Mouse (Mus musculus) lung, embryonic 15.5 days (tissue): ENCODE measurements around the gene Yrdc. TPM values are rescaled to one million over a fixed set of nuclear protein-coding genes. Genes with fewer than 3 reads are reported as not detected.

Source experiments
- ATAC-seq: fragments of 200-750 bp; cut with Nextera tagmentation; 2 replicates; pipeline ENCODE4 v1.8.0; 2017; ENCODE audit warnings: moderate number of reproducible peaks, borderline replicate concordance; ENCODE audit not compliant: low FRiP score, low TSS enrichment; ENCODE audit errors: extremely low read depth
- H3K27ac ChIP-seq: fragments of 300-500 bp; sonication (generic); 2 replicates; pipeline ENCODE4 v1.5.1; 2015; ENCODE audit warnings: moderate library complexity, mild to moderate bottlenecking, inconsistent platforms
- H3K27me3 ChIP-seq: fragments of 300-500 bp; sonication (generic); 2 replicates; pipeline ENCODE4 v1.6.1; 2015; ENCODE audit warnings: inconsistent platforms
- H3K36me3 ChIP-seq: fragments of 300-500 bp; sonication (generic); 2 replicates; pipeline ENCODE4 v1.6.1; 2015; ENCODE audit warnings: inconsistent platforms
- H3K4me1 ChIP-seq: fragments of 300-500 bp; sonication (generic); 2 replicates; pipeline ENCODE4 v1.6.1; 2015; ENCODE audit warnings: inconsistent platforms
- H3K4me2 ChIP-seq: fragments of 300-500 bp; sonication (generic); 2 replicates; pipeline ENCODE4 v1.6.1; 2015; ENCODE audit warnings: inconsistent platforms, mild to moderate bottlenecking, moderate library complexity
- H3K4me3 ChIP-seq: fragments of 300-500 bp; sonication (generic); 2 replicates; pipeline ENCODE4 v1.5.1; 2015; ENCODE audit warnings: mild to moderate bottlenecking, inconsistent platforms
- H3K9ac ChIP-seq: fragments of 300-500 bp; sonication (generic); 2 replicates; pipeline ENCODE4 v1.6.1; 2015; ENCODE audit warnings: inconsistent platforms
- H3K9me3 ChIP-seq: fragments of 300-500 bp; sonication (generic); 2 replicates; pipeline ENCODE4 v1.6.1; 2016; ENCODE audit warnings: inconsistent platforms
- WGBS: fragments of 180-500 bp; shearing (Covaris S2); methylation state at CpG from one replicate; pipeline ENCODE4 v1.1.7; 2015; 5-methylcytosine and 5-hydroxymethylcytosine counted together
- polyA plus RNA-seq: library from polyadenylated mRNA; unstranded; fragments of >200 nt; fragmentation: Nextera tagmentation; extraction: Ambion mirVana; gene quantifications from 2 replicates; pipeline ENCODE4 v1.2.1, GENCODE M21; 2015

The Yrdc gene
- polyA plus RNA-seq, 1 experiment from 2014 or later: 40.5 TPM

DNA sequence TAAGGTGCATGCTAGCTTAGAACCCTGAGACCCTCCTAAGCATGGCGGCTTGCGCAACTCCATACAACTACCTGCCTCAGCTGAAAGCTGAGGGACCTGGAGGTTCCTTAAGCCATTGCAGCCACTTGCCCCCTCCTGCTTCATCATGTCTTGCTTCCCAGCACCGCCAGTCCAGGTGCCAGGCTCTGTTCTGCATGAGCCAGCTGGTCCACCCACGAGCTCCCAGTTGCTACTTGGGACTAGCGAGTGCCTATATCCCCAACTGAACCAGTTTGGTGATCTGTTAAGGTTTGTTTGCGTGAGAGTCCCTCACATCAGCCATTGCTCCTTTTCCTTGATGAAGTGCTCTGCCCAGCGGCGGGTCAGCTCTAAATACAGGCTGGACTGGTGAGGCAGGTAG, 5.8 kb downstream of the Yrdc start:
- Histone ChIP-seq H3K27me3 (peaks cover 8% of the 10 kb centered on the region), H3K4me3 (no peak overlapping the region), H3K36me3 (peaks cover 15% of the 10 kb centered on the region; the same call in 1 of the 2 replicates), H3K4me1 (peaks cover 7% of the 10 kb centered on the region), H3K27ac (no peak overlapping the region), H3K4me2 (no peak overlapping the region), H3K9ac (no peak overlapping the region), H3K9me3 (no peaks in the 10 kb centered on the region)
- 89% methylated on average over 8 of the region's 8 CpGs for WGBS
- no peak for ATAC-seq

DNA sequence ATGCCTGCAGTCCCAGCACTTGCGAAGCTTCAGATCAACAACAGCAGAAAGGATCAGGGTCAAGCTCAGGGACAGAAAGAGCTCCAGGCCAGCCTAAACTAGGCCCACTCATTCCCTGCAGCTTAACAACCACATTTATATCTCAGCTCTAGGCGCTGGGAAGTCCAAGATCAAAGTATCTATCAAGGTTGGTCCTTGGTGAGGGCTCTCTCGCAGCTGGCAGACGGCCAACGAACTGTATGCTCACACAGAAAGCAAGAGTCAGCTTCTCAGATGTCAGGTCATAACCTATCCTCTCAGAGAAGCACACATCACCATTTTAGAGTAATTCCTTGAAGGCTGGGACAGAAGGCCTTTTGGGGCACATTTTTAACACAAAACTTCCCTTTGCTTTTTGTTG, 7.9 kb downstream of the Yrdc start:
- H3K4me1 ChIP-seq: no peaks in the 10 kb centered on the region
- 30% methylated on average over 5 of the region's 5 CpGs for WGBS
- no peak overlapping the region for H3K4me2 ChIP-seq
- no peak overlapping the region for H3K9ac ChIP-seq
- no peak overlapping the region for H3K4me3 ChIP-seq
- peaks cover 28% of the 10 kb centered on the region for H3K27me3 ChIP-seq
- no peak overlapping the region for H3K27ac ChIP-seq
- no peaks in the 10 kb centered on the region for H3K9me3 ChIP-seq
- no peak for ATAC-seq
- peaks cover 14% of the 10 kb centered on the region; the same call in 1 of the 2 replicates for H3K36me3 ChIP-seq

DNA sequence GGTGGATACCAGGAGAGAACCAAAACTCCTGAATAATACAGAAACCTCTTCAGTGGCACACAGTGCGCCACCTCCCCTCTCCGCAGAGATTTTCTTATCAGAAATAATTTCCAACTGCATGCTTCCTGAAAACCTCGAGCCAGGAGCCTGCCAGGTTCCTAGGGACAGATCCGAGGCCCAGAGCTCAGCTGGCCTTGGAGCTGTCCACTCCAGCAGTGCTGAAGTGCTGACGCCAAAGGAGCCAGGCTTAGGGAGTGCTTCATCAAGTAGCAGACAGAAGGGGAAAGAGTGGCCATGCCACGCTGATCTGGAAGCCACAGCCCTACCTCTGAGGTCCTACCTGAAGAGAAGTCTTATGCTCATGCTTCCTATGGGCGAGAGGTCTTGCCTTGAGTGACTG, 10.0 kb downstream of the Yrdc start:
- H3K9me3 ChIP-seq: no peaks in the 10 kb centered on the region
- H3K4me1 ChIP-seq: no peaks in the 10 kb centered on the region
- no peak overlapping the region for H3K4me3 ChIP-seq
- no peak overlapping the region for H3K4me2 ChIP-seq
- no peak overlapping the region for H3K9ac ChIP-seq
- 8% methylated on average over 7 of the region's 7 CpGs for WGBS
- H3K27ac ChIP-seq: no peak overlapping the region
- no peaks in the 10 kb centered on the region for H3K36me3 ChIP-seq
- H3K27me3 ChIP-seq: peaks cover 34% of the 10 kb centered on the region
- 0 out of 2 replicates have a peak, but pooled peaks have one; percentile 12 for ATAC-seq

DNA sequence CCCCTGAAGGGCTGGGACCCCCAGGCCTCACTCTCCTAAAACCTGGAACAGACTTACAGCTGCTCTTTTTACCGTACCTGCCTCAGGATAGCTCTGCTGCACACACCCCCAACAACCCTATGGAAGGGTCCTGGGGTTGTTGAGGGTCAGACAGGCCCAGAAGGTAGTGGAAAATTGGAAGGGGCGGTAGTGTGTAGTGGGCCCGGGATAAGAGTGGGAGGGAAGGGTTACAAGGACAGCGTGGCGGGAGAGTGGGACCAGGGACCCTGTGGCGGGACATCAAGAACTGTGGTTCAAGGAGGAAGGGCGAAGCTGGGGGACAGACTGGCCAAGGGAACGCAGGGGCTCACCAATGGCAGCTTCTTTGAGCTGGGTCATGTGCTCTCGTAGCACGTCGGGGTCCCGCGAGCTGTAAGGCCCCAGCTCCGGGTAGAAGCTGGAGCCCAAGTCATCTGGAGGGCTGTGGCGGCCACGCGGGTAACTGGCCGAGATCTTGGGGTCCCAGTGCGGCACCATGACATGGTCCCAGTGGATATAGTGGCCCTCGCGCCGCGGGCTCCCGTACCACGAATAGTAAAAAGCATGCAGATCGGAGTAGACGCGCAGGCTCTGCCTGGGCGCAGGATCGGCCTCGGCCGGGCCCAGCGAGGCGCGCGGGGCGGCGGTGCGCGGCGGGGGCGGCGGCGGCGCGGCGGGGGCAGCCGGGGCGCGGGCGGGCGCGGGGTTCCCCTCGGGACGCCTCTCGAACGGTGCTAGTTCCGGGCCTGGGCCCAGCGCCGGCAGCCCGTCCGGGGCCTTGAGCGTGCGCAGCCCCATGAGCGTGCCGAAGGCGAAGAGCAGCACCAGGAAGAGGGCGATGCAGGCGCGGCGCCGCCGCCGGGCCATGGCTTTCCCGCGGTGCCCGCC, 11.1 kb downstream of the Yrdc start, which contains the start of gene Maneal:
TSS of gene Maneal (minus strand) at position 889 of the 906 bp plus-strand sequence.
- ATAC-seq: peak; percentile 16; the same call in 1 of the 2 replicates
- no peak within 1 kb of the TSS for H3K27ac ChIP-seq
- no peaks in the 10 kb centered on the region for H3K9me3 ChIP-seq
- peak within 1 kb of the TSS; percentile 42 for H3K4me3 ChIP-seq
- H3K9ac ChIP-seq: no peak within 1 kb of the TSS
- WGBS: 5% methylated on average over 62 of the region's 77 CpGs
- peak within 1 kb of the TSS; percentile 70 for H3K4me2 ChIP-seq
- H3K27me3 ChIP-seq: peaks cover 34% of the 10 kb centered on the region
- no peaks in the 10 kb centered on the region for H3K4me1 ChIP-seq
- no peaks in the 10 kb centered on the region for H3K36me3 ChIP-seq

DNA sequence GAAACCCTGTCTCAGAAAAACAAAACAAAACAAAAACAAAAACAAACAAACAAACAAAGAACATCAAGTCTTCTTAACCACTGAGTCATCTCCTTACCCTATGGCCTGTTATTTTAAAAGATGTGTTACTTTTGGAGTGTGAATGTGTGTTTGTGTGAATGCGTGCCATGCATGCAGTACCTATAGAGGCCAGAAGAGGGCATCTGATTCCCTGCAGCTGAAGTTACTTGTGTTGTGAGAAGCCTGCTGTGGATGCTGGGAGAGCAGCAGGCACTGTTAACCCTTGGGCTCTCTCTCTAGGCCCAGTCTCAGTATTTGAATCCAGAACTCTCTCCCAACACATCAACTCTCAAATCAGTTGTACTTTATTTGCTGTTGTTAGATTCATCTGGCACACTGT, 22.2 kb downstream of the Yrdc start:
- WGBS: 83% methylated on average over 1 of the region's 1 CpGs
- Histone ChIP-seq H3K4me2 (no peak overlapping the region), H3K4me3 (no peak overlapping the region), H3K36me3 (no peaks in the 10 kb centered on the region), H3K27ac (no peak overlapping the region), H3K9me3 (no peaks in the 10 kb centered on the region), H3K9ac (no peak overlapping the region), H3K4me1 (no peaks in the 10 kb centered on the region), H3K27me3 (no peaks in the 10 kb centered on the region)
- ATAC-seq: no peak

DNA sequence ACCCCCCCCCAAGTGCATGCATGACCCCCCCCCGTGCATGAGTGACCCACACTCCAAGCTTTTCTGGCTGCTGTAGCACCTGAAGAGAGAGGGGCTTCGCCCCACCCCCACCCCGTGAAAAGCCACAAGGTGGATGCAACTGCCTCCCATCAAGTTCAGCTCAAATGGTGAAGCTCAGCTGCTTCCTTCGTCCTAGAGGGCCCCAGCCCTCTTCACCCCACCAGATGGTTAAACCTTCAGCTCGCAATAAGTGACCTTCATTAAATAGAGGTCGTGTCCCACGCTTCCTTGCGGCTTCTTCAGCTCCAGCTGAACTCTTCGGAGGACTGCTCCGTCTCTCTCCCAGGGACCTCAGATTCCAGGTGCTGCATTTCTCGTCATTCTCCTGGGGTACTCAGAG, 30.1 kb downstream of the Yrdc start, which contains the start of gene Epha10:
TSS of gene Epha10 (plus strand) at position 301 of the 400 bp plus-strand sequence.
- ATAC-seq: no peak
- WGBS: 9% methylated on average over 11 of the region's 11 CpGs
- no peaks in the 10 kb centered on the region for H3K9me3 ChIP-seq
- H3K9ac ChIP-seq: no peak within 1 kb of the TSS
- peak within 1 kb of the TSS; percentile 49 for H3K4me2 ChIP-seq
- H3K27ac ChIP-seq: no peak within 1 kb of the TSS
- peaks cover 62% of the 10 kb centered on the region for H3K27me3 ChIP-seq
- no peaks in the 10 kb centered on the region for H3K36me3 ChIP-seq
- H3K4me1 ChIP-seq: peaks cover 6% of the 10 kb centered on the region; the same call in 1 of the 2 replicates
- peak within 1 kb of the TSS; percentile 24 for H3K4me3 ChIP-seq

DNA sequence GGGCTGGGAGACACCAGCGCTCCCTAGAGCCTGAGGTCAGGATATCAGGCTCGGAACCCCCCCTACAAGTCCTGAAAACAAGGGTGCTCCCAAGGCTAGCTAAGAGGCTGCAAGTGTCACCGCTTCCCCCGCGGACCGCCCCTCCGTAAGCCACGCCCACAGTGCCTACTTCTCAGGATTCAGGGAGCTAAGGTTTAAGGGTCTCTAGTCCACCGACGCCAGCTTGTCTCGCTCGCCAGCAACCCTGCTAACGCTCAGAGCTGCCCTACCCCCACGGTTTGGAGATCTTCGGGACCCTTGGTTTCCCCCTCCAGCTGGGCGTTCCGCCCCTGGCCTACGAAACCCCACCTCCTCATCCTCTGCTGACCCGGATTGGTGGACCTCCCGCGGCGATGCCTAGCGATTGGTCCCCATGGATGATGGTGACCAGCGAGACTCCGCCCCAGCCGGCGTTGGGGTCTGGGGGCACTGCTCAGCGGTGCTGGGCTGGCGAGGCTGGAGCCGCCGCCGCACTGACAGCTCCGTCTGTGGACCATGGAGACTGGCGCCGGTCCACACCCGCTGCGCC, 30.9 kb downstream of the Yrdc start:
- Histone ChIP-seq H3K36me3 (no peaks in the 10 kb centered on the region), H3K27ac (no peak overlapping the region), H3K27me3 (peaks cover 70% of the 10 kb centered on the region), H3K9me3 (no peaks in the 10 kb centered on the region), H3K4me2 (peak overlapping the region; percentile 49), H3K4me1 (peaks cover 6% of the 10 kb centered on the region; the same call in 1 of the 2 replicates), H3K4me3 (peak overlapping the region; percentile 24), H3K9ac (no peak overlapping the region)
- WGBS: under 1% methylated on average over 37 of the region's 37 CpGs
- ATAC-seq: no peak; the same call in 1 of the 2 replicates

DNA sequence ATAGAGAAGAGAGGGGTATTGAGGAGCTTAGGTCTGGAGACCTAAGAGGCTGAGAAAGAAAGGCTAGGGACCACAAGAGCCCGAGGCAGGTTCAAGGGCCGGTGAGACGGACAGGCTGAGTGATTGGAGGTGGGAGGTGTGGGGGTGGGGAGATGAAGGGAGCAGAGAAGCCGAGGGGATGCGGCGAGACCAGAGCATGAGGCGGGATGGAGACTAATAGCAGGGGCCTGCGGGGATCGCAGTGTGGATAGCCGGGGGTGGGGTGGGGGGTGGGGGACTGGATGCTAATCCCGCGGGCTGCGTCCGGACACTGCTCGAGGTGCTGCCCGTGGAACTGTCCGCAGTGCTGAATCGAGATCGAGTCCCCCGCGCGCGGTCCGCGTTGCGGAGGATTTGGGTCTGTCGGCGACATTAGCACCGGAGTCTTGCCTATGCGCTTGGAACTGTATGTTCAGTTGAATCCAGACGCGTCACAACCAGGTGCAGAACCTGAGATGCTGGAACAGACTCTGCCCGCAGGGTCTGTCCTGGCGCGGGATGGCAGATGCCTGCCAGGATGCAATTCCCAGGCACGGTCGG, 31.8 kb downstream of the Yrdc start:
- WGBS: 1% methylated on average over 37 of the region's 37 CpGs
- Histone ChIP-seq H3K4me2 (no peak overlapping the region), H3K4me3 (no peak overlapping the region), H3K27ac (no peak overlapping the region), H3K36me3 (no peaks in the 10 kb centered on the region), H3K9me3 (no peaks in the 10 kb centered on the region), H3K9ac (no peak overlapping the region), H3K27me3 (peaks cover 72% of the 10 kb centered on the region), H3K4me1 (peaks cover 6% of the 10 kb centered on the region; the same call in 1 of the 2 replicates)
- ATAC-seq: peak; percentile 7; the same call in 1 of the 2 replicates

DNA sequence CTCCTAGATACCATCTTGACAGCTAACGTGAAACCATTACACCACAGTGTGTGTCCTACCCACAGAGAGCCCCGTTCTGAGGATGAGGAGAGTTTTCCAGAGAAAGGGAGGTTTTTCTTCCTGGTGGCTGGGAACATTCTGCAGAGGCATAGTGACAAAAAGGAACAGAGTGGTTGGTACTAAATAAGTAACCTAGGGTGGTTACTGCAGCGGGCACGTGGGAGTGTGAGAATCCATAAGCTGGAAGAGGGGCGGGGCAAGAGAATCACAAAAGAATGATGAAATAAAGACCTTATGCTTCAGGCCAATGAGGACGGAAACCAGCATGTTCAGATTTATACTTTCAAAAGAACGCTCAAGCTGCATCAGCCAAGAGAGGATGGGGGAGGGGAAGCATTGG, 38.2 kb downstream of the Yrdc start:
- 63% methylated on average over 7 of the region's 7 CpGs for WGBS
- Histone ChIP-seq H3K9me3 (no peaks in the 10 kb centered on the region), H3K4me2 (no peak overlapping the region), H3K27ac (no peak overlapping the region), H3K27me3 (peaks cover 56% of the 10 kb centered on the region), H3K9ac (no peak overlapping the region), H3K4me1 (no peaks in the 10 kb centered on the region), H3K36me3 (no peaks in the 10 kb centered on the region), H3K4me3 (no peak overlapping the region)
- ATAC-seq: no peak

DNA sequence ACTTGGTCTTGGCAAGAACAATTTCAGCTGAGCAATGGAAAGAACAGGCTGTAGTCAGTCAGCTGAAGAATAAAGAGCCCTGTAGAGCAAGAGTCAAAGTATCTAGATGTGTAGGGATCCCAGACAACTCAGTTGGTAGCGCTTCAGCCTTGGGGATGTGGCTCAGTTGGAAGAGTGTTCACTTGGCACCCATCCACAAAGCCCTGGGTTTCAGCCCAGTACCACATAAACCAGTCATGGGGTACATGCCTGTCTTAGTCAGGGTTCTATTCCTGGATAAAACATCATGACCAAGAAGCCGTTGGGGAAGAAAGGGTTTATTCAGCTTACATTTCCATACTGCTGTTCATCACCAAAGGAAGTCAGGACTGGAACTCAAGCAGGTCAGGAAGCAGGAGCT, 39.5 kb downstream of the Yrdc start:
- ATAC-seq: no peak
- Histone ChIP-seq H3K9me3 (no peaks in the 10 kb centered on the region), H3K27ac (no peak overlapping the region), H3K4me2 (no peak overlapping the region), H3K9ac (no peak overlapping the region), H3K27me3 (peaks cover 59% of the 10 kb centered on the region), H3K4me3 (no peak overlapping the region), H3K36me3 (no peaks in the 10 kb centered on the region), H3K4me1 (peaks cover 3% of the 10 kb centered on the region; the same call in 1 of the 2 replicates)
- 83% methylated on average over 2 of the region's 2 CpGs for WGBS

DNA sequence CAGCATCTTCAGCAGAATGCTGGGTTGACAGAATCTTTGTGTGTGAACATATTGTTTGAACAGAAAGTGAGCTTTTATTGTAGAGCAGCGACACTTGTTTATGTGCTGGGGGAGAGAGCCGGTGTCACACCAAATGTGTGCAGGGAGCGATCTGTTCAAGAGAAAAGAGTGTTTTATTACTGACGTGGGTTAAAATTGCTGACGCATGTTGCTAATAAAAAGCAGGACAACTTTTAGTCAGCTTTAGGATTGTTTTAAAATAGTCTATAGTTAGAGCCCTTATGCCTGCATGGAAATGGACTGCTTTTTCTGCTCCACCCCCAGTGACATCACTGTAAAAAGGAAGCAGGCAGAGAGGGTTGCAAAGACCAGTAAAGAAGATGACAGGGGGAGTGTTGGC, 40.4 kb downstream of the Yrdc start:
- H3K36me3 ChIP-seq: no peaks in the 10 kb centered on the region
- WGBS: 70% methylated on average over 5 of the region's 5 CpGs
- H3K4me2 ChIP-seq: no peak overlapping the region
- peaks cover 61% of the 10 kb centered on the region for H3K27me3 ChIP-seq
- H3K4me3 ChIP-seq: no peak overlapping the region
- ATAC-seq: no peak
- no peak overlapping the region for H3K27ac ChIP-seq
- no peak overlapping the region for H3K9ac ChIP-seq
- H3K9me3 ChIP-seq: no peaks in the 10 kb centered on the region
- peaks cover 3% of the 10 kb centered on the region; the same call in 1 of the 2 replicates for H3K4me1 ChIP-seq
